Mouse (Mus musculus) brain, adult 2 months (tissue): ENCODE measurements around the gene Ptpn14.

Experiments used
- DNase-seq: peaks from one replicate; pipeline ENCODE4 v3.0.0; 2011; ENCODE audit warnings: low read depth, low spot score

The Ptpn14 gene

GRCm38 (mm10) chr1:189808015-189808414 lies 79.9 kb downstream of the Ptpn14 start:
- no peak for DNase-seq

DNA sequence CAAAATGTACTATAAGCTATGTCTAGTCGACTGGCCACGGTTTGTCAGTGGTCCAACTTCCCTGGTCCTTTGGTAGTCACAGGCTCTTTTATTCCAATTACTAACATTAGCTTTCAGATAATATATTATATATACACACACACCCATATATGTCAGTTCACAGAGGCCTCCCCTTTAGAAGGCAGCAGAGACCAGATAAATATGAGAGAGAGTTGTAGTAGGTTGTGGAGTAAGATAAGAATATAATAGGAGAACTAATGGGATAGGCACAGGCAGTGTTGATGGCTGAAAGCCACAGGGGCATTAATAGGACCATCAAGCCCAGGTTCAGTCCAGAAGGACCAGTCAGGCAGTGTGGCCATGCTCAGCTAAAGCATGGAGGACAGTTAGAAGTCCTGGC lies 80.4 kb downstream of the Ptpn14 start:
- no peak for DNase-seq

DNA sequence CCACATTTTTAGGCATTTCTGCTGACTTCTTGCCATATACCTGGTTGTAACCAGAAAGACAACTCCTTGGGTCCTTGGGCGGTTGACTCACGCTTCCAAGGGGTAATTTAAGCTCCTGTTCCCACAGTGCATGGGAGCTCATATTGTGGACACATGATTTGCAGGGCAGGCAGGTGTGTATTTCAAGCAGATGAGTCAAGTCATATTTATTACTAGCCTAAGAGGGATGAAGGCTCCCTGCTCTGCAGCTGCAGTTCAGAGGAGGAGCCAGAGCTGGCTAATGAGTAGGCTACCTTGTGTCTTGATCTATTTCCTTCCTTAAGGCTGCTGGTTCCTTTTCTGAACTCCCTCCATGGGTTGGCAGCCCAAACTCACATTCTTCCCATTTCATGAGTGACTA lies 83.7 kb downstream of the Ptpn14 start:
- peak; percentile 25 for DNase-seq

DNA sequence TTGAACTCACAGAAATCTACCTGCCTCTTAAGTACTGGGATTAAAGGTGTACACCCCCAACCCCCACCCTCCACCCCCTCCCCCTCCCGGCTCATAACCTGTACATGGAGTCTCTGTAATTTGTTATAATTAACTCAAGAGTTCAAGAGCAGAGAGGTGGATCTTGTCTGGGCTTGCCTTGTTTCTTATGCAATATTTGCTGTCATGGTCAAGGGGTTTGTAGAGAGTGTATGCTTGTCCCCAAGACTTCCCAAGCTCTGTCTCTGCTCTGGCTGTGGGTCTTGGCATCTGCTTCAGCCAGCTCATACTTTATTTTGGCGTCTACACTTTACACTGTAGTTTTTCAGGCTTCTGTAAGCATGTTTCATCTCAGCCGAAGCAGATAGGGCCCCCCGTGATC lies 86.3 kb downstream of the Ptpn14 start:
- no peak for DNase-seq

GRCm38 (mm10) chr1:189817089-189817488 lies 89.0 kb downstream of the Ptpn14 start:
- no peak for DNase-seq

DNA sequence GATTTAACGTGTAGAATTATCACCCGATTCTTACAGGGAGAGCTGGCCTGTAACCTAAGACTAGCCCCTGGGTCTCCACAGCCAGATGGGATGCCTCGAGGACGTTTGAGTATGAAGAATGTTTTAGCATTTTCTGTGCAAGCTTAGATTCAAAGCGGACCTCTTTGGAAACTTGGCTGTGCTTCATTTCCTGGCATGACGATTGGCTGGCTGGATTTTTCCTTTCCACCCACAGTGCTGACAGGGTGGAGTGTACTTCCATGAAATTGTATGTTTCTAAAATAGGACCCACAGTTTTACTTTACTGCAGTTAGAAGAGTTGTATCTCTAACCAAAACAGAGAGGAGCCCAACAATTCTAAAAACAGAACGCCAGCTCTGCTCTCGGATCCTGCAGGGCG lies 89.7 kb downstream of the Ptpn14 start:
- peak; percentile 88 for DNase-seq

DNA sequence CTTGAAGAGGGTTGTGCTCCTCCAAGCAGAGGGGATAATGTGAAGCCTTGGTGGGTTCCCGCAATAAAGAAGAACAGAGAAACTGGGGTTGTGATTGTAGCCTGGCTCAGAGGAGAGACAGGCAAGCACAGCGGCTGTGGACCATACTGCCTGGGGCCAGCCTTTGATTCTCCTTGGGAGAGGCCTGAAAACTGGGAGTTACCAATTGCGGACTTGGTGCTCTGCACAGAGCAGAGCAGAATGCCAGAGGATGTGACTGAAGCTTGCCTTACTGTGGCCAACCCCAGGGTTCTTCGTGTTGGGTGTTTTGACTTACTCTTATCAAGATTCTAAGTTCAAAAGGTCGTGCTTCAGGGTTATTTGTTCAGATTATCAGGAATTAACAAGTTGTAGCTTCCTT lies 92.0 kb downstream of the Ptpn14 start:
- DNase-seq: no peak

DNA sequence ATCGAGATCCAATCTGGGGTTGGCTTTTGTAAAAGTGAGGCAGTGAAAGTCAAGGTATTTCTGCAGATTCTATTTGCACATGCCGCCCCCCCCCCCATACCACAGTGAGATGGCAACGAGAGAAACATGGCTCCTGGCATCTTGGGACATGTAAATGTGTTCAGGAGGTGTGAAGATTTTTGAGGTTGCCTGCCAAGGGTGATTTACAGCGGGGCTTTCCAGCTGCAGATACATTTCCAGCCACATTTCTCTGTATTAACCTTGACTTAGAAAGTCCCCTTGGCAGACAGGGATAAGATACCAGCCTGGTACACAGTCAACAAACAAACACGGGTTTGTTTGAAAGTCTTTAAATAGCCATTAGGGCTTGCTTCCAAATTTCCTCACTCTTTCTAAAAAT lies 96.4 kb downstream of the Ptpn14 start:
- no peak for DNase-seq

GRCm38 (mm10) chr1:189830391-189830790 lies 102.3 kb downstream of the Ptpn14 start:
- DNase-seq: no peak

DNA sequence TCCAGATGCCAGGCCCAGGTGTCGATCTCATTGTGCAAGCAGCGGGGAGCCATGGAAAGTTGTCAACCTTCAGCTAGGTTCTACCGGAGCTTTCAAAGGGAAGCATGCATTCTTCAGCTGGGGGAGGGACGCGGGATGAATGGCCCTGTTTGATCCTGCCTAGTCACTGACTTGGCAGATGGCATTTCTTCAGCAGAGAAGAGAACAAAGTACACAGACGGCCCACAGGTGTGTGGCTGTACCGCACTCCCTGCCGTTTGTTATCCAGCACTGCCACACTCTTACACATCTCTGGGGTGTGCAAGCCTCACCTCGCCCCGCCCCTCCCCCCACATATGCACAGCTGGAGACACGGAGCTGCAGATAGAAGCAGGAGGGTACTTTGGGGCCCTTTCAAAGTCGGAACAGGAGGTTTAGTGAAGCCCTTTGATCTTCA lies 102.7 kb downstream of the Ptpn14 start:
- DNase-seq: peak; percentile 22

GRCm38 (mm10) chr1:189833351-189833750 lies 105.3 kb downstream of the Ptpn14 start:
- DNase-seq: no peak

DNA sequence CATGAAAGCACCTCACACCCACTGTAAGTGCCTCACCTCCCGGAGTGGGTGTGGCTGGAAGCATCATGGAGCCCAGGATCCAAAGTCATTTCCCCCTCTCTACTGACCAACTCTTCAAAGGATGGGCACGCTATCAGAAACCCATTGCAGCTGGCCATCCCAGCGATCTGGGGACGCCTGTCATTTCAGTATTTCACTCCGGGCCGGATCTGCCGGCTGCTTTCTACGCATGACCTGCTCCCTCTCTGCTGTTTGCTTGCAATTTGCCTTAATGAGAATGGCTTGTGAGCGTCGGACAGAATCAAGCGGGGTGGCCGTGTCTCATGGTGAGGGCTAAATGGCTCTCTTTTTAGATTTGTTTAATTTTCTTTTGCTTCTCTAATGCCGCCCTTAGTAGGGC lies 106.1 kb downstream of the Ptpn14 start:
- DNase-seq: no peak

- no peak for DNase-seq
These were observed 118.3 kb downstream of the Ptpn14 start for GRCm38 (mm10) chr1:189846319-189846718.

DNA sequence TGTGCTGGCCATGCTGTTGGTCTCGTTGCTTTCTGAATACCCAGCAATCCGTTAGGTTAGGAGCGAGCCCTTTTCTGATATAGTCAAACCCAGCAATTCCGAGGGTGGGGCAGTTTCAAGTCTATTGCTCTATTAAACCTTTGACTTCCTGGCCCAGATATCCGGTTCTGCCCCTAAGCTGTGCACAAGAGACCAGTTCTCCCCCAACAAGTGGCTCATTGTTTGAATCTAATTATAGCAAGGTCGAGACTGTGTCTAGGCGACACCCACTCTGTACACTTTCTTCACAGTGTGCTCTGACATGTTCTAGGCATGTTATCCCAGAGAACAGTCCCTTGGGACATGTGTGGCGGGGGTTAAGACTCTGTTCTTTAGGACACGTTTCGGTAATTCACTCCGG lies 121.5 kb downstream of the Ptpn14 start:
- DNase-seq: no peak

- DNase-seq: no peak
These were observed 124.0 kb downstream of the Ptpn14 start for GRCm38 (mm10) chr1:189852051-189852450.

- DNase-seq: no peak
These were observed 124.4 kb downstream of the Ptpn14 start for GRCm38 (mm10) chr1:189852456-189852855.

DNA sequence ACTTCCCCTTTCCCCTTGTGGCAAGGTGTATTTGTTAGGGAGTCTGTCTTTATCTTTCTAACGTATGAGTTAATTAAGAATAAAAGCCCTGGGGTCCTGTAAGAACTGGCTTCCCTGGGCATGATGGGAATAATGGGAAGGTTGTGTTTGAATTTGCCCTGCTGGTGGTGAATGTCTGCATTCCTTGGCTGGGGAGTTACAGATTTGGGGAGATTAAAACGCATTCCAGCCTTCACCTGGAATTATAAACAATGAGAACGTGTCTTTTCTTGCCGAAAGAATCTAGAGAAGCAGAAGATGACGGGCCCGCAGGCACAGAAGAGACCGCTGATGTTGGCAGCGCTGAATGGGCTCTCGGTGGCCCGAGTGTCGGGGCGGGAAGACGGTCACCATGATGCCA lies 126.6 kb downstream of the Ptpn14 start:
- no peak for DNase-seq

DNA sequence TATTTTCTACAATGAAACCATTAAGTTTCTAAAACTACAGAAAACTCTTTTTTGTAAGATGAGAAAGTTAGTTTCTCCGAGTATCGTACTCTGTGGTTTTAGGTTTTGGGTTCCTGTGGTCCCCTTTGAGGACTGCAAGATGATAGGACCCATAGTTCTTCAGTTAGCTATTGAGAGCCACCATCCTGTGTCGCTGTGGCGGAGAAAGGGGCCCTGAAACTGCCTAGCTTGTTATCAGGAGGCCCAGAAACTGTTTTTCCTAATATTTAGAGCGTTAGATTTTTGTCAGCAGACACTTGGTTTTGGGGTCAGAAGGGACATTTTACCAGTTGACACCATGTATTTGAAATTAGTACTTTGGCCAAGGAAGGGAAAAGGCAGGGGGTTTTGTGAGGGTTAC lies 127.7 kb downstream of the Ptpn14 start:
- DNase-seq: no peak

DNA sequence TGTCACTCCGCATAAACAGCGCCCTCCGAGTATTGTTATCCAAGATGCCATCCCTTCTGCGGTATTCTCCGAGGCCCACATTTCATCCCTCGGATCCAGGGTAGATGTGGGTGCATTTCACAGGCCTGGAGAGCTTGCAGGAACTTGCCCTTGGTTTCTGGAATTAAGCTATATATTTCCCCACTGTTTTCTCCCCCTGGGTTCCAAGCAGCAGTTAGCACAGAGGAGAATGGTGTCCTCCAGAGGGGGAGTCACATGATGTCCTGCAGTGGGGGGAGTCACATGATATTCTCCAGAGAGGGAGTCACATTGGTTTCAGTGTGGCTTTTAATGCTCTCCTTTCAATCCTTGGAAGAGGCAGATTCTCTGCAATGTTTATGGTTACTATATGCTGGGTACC lies 130.3 kb downstream of the Ptpn14 start:
- DNase-seq: no peak

DNA sequence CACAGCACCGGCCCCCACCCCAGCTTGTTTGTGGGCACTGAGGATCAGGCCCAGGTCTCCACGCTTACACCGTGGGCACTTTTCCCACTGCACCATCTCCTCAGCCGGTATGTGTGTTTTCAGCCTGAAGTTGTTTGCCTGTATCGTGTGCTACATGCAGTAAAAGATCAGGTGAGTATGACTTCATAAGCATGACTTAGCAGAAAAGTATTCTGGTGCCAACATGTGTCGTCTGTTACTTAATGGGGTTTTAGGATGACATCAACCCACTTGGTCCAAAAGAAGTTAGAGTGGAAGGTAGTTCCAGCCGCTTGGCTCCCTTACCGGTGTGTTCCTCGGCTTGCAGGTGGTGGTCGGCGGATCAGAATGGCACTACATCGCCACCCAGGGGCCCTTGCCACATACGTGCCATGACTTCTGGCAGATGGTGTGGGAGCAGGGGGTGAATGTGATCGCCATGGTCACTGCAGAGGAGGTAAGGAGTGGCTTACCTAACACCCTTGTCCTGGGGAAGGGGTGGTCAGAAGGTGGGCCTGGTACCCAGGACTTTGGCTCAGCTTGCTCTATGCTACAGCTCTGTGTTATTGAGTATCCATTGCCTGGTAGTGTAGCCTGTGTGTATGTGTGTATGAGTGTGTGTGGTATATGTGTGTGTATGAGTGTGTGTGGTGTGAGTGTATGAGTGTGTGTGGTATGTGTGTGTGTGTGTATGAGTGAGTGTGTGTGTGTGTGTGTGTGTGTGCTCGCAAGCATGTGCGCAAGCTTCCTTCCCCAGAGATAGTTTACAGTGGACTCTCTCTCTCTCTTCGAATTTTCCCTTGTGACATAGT lies 132.3 kb downstream of the Ptpn14 start:
- DNase-seq: no peak

DNA sequence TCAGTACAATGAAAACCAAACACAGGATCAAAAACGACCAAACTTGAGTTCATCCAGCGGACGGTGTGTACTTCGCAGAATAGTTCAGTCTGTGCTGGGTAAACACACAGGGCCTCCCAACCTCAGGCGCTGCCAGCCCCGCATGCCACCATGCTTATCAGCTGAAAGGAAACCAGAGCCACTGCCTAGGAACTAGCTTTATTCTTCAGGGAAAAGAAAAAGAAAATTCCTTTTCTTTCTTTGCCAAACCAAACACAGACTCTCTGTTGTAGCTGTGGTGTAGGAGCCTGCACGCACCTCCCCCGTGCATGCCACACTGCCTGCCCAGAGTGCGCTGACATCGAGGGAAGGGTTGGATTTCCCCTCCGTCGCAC lies 132.9 kb downstream of the Ptpn14 start:
- no peak for DNase-seq

GRCm38 (mm10) chr1:189863727-189864126 lies 135.7 kb downstream of the Ptpn14 start:
- no peak for DNase-seq

DNA sequence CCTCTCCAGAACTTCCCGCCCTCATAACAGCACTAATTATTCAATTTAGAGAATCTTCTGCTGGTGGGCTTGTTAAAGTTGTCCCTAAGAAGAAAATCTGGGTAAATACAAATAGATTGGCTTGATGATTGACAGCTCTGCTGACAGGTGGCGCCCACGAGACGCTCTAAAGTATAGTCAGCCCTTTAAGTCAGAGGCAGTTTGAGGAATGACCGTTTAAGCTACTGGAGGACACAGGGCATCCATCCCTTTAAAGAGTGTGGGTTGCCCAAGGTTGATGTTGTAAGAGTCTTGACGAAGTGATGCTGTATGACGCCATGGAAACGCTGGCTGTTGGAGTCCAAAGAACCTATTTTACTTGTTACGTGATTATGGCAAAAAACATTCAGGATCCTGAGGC lies 136.2 kb downstream of the Ptpn14 start:
- no peak for DNase-seq
